In genomic region chrX:166673404-166673803, GRCm38 (mm10) we compare ENCODE assay signal across 16 mouse cellular contexts.
"Had no signal": no experiment of that assay in that cellular context is flagged by ENCODE, and none has a peak within 500 bp of the region (broad histone marks: within the 10 kb centered on the region; RNA-seq: fewer than 3 reads in every experiment).

No protein-coding gene starts in this region.

- H3K9ac ChIP-seq: limb, embryonic 15.5 days; liver, embryonic 12.5 days; lung, embryonic 14.5 days; midbrain, embryonic 13.5 days; neural tube, embryonic 15.5 days had no signal

- H3K27me3 ChIP-seq: liver, embryonic 12.5 days had no signal

- H3K9me3 ChIP-seq: limb, embryonic 15.5 days; liver, embryonic 12.5 days; midbrain, embryonic 13.5 days; neural tube, embryonic 15.5 days had no signal

- H3K27ac ChIP-seq: kidney, postnatal 0 days; limb, embryonic 15.5 days; liver, embryonic 12.5 days; macrophage; midbrain, embryonic 13.5 days; neural tube, embryonic 15.5 days had no signal

- ATAC-seq: intestine, embryonic 16.5 days; midbrain, embryonic 13.5 days had no signal

- H3K36me3 ChIP-seq: limb, embryonic 15.5 days; liver, embryonic 12.5 days; midbrain, embryonic 13.5 days; neural tube, embryonic 15.5 days had no signal

- H3K4me2 ChIP-seq: limb, embryonic 15.5 days; liver, embryonic 12.5 days; lung, embryonic 14.5 days; midbrain, embryonic 13.5 days; neural tube, embryonic 15.5 days had no signal

- H3K4me1 ChIP-seq: limb, embryonic 15.5 days; midbrain, embryonic 13.5 days; neural tube, embryonic 15.5 days had no signal

- DNase-seq: kidney, adult 9 months; kidney, postnatal 36 days; layer of hippocampus, adult 9-11 months; layer of hippocampus, postnatal 36 days; lung, embryonic 14.5 days; lung, postnatal 14 days; right cerebral cortex, postnatal 14 days; thymus, adult 2 months; thymus, postnatal 25 days had no signal

- H3K4me3 ChIP-seq: limb, embryonic 15.5 days; liver, embryonic 12.5 days; midbrain, embryonic 13.5 days; neural tube, embryonic 15.5 days had no signal
